Mouse (Mus musculus): ENCODE measurements around the gene Pitpnm3. TPM values are rescaled to one million over a fixed set of nuclear protein-coding genes. Genes with fewer than 3 reads are reported as not detected.
A peak's percentile ranks its signal among the peaks of the same experiment; 100 is the strongest.

Gene Pitpnm3
- polyA plus RNA-seq, 2 experiments, result 0.40 to 1.0 TPM

DNA sequence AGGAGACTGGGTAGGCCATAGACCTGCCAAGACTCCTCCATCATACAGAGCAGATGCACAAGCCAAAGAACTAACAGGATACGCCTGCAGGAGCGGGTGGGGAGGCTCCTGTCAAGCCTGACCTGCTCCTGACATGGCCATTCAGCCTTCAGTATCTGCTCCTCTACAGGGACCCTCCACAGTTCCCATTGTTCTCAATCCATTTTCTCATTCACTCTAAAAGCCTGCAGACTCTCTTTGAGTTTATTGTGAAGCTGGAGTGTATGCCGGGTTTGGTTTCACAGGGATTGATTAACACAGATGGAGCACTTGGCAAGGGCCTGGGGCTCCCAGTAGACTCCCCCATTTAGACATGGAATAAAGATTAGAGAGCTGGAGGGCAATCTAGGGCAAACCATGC lies 12.3 kb upstream of the Pitpnm3 start:
- no peak overlapping the region for H3K9ac ChIP-seq (ENCODE audit: low read depth, low read length, severe bottlenecking)
- no peak for TF ChIP-seq POLR2A (IDR thresholded peaks at IDR 0.05; ENCODE audit: borderline replicate concordance, extremely low read depth, insufficient read depth, insufficient read length)
- no peak overlapping the region for H3K4me2 ChIP-seq (replicated peaks; ENCODE audit: low read depth, low read length, severe bottlenecking)
- no peaks in the 10 kb centered on the region for H3K27me3 ChIP-seq (ENCODE audit: control insufficient read depth, insufficient read depth, low read length)
- WGBS, result 58% methylated on average over 3 of the region's 3 CpGs
- no peak overlapping the region for H3K4me3 ChIP-seq (replicated peaks; ENCODE audit: low read length)
- no peak for ATAC-seq (ENCODE audit: low FRiP score, low read depth)
- H3K36me3 ChIP-seq (ENCODE audit: control insufficient read depth, insufficient read depth, low read length), result no peaks in the 10 kb centered on the region
- no peak for DNase-seq (ENCODE audit: low spot score)
- no peak overlapping the region for H3K27ac ChIP-seq (replicated peaks; ENCODE audit: low read depth, low read length)
- H3K9me3 ChIP-seq (ENCODE audit: control insufficient read depth, low read length), result no peaks in the 10 kb centered on the region
- H3K4me1 ChIP-seq (ENCODE audit: control insufficient read depth, insufficient read depth, low read length), result no peaks in the 10 kb centered on the region

DNA sequence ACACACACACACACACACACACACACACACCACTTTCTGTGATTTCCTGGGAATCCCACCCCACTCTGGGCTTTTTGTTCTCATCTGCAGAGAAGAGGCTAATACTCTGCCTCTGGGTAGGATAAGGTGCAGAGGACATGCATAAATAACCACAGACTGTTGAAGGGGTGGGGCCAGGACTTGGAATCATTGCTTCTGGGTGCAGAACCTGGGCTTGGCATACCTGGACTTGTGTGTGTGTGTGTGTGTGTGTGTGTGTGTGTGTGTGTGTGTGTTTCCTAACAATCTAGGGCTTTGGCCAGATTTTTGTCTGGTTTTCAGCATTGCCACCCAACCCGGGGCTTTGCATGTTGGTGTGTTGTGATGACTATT lies 10.3 kb upstream of the Pitpnm3 start:
- DNase-seq (ENCODE audit: low spot score) (no peak), ATAC-seq (ENCODE audit: low FRiP score, low read depth) (no peak)
- H3K4me3 ChIP-seq (replicated peaks; ENCODE audit: low read length), result no peak overlapping the region
- no peak for TF ChIP-seq POLR2A (IDR thresholded peaks at IDR 0.05; ENCODE audit: borderline replicate concordance, extremely low read depth, insufficient read depth, insufficient read length)
- no peak overlapping the region for H3K4me2 ChIP-seq (replicated peaks; ENCODE audit: low read depth, low read length, severe bottlenecking)
- WGBS, result 77% methylated on average over 1 of the region's 1 CpGs
- no peaks in the 10 kb centered on the region for H3K27me3 ChIP-seq (ENCODE audit: control insufficient read depth, insufficient read depth, low read length)
- H3K36me3 ChIP-seq (ENCODE audit: control insufficient read depth, insufficient read depth, low read length), result no peaks in the 10 kb centered on the region
- H3K9me3 ChIP-seq (ENCODE audit: control insufficient read depth, low read length), result no peaks in the 10 kb centered on the region
- no peaks in the 10 kb centered on the region for H3K4me1 ChIP-seq (ENCODE audit: control insufficient read depth, insufficient read depth, low read length)
- no peak overlapping the region for H3K27ac ChIP-seq (replicated peaks; ENCODE audit: low read depth, low read length)
- H3K9ac ChIP-seq (ENCODE audit: low read depth, low read length, severe bottlenecking), result no peak overlapping the region

DNA sequence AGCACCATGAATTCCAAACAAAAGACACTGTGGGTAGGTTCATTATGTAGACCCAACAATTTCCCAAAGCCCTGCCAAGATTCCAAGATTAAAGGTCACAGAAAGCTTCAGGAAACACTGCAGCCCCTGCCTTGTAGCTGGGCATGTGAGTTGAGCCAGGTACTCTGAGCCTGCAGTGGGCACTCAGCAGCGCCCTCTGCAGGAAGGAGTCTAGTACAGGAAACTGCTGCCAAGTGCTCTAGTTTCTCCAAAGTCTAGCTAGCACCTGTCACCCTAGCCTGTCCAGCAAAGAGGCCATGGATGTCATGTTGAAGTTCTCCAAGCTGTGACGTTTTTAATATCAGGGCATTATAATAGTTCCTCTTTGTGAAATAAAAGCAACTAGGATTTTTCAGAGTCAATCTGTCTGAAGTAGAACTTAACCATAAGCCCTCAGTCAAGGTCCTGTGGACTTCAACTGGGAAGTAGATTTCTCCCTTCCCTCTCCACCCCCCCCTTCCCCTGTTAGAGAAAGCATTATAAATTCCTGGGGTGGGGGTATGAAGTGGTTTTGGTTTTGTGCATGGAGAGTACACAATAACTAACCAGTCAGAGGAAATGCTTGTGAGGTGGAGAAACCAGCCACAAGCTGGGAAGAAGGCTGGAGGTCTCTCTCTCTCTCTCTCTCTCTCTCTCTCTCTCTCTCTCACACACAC lies 9.8 kb upstream of the Pitpnm3 start:
- H3K27me3 ChIP-seq (ENCODE audit: control insufficient read depth, insufficient read depth, low read length), result no peaks in the 10 kb centered on the region
- 21% methylated on average over 2 of the region's 2 CpGs for WGBS
- H3K4me1 ChIP-seq (ENCODE audit: control insufficient read depth, insufficient read depth, low read length), result no peaks in the 10 kb centered on the region
- no peak overlapping the region for H3K4me3 ChIP-seq (replicated peaks; ENCODE audit: low read length)
- no peak overlapping the region for H3K9ac ChIP-seq (ENCODE audit: low read depth, low read length, severe bottlenecking)
- H3K36me3 ChIP-seq (ENCODE audit: control insufficient read depth, insufficient read depth, low read length), result no peaks in the 10 kb centered on the region
- no peak overlapping the region for H3K27ac ChIP-seq (replicated peaks; ENCODE audit: low read depth, low read length)
- DNase-seq (ENCODE audit: low spot score) (no peak), ATAC-seq (ENCODE audit: low FRiP score, low read depth) (no peak)
- no peak overlapping the region for H3K4me2 ChIP-seq (replicated peaks; ENCODE audit: low read depth, low read length, severe bottlenecking)
- no peaks in the 10 kb centered on the region for H3K9me3 ChIP-seq (ENCODE audit: control insufficient read depth, low read length)
- TF ChIP-seq POLR2A (IDR thresholded peaks at IDR 0.05; ENCODE audit: borderline replicate concordance, extremely low read depth, insufficient read depth, insufficient read length), result no peak

DNA sequence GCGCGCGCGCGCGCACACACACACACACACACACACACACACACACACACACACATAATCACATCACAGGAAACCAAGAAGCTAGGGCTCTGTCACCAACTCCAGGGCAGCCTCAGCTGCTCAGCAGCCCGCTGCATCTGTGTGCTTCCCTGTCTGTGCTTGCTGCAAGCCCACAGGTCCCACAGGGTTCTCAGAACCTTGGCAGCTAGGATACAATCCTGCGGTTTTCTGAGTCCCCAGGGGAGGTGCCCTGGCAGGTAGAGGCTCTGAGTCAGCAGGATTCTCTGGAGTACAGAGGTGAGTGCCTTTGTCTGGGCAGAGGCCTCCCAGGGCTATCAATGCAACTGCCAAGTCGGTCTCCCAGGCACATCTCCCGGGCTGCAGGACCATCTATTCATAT lies 7.3 kb upstream of the Pitpnm3 start:
- 0 out of 2 replicates have a peak, but pooled peaks cover 3% of the 10 kb centered on the region for H3K27me3 ChIP-seq (ENCODE audit: control insufficient read depth, insufficient read depth, low read length)
- DNase-seq (ENCODE audit: low spot score), result peak; percentile 38
- H3K4me2 ChIP-seq (replicated peaks; ENCODE audit: low read depth, low read length, severe bottlenecking), result no peak overlapping the region

DNA sequence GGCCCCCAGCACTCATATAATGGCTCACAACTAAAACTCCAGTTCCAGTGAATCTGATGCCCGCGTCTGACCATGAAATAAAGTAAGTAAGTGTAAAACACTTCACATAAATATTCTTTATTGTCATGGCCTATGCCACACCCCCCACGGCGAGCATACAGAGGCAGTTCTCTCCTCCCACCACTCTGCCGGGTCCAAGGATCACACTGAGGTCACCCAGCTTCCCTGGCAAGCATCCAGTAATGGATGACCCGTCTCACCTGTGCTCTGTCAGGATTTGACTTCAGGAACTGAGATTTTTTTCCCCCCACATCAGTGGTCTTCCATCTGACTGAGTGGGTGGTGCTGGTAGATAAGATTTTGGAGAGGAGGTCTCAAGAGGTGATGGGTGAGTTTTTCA lies 4.6 kb upstream of the Pitpnm3 start:
- Histone ChIP-seq H3K27ac (replicated peaks; ENCODE audit: low read depth, low read length) (no peak overlapping the region), H3K9ac (ENCODE audit: low read depth, low read length, severe bottlenecking) (no peak overlapping the region), H3K9me3 (ENCODE audit: control insufficient read depth, low read length) (no peaks in the 10 kb centered on the region), H3K4me1 (ENCODE audit: control insufficient read depth, insufficient read depth, low read length) (no peaks in the 10 kb centered on the region), H3K36me3 (ENCODE audit: control insufficient read depth, insufficient read depth, low read length) (no peaks in the 10 kb centered on the region), H3K27me3 (ENCODE audit: control insufficient read depth, insufficient read depth, low read length) (peaks cover 28% of the 10 kb centered on the region), H3K4me3 (replicated peaks; ENCODE audit: low read length) (no peak overlapping the region), H3K4me2 (replicated peaks; ENCODE audit: low read depth, low read length, severe bottlenecking) (no peak overlapping the region)
- ATAC-seq (ENCODE audit: low FRiP score, low read depth) (no peak), DNase-seq (ENCODE audit: low spot score) (no peak)
- whole genome bisulfite sequencing, result 50% methylated on average over 6 of the region's 6 CpGs
- no peak for TF ChIP-seq POLR2A (IDR thresholded peaks at IDR 0.05; ENCODE audit: borderline replicate concordance, extremely low read depth, insufficient read depth, insufficient read length)

More for the DNA sequence above, 7.3 kb upstream of the Pitpnm3 start:
- H3K4me1 ChIP-seq (ENCODE audit: control insufficient read depth, insufficient read depth, low read length), result no peaks in the 10 kb centered on the region
- H3K9ac ChIP-seq (ENCODE audit: low read depth, low read length, severe bottlenecking), result no peak overlapping the region
- H3K27ac ChIP-seq (replicated peaks; ENCODE audit: low read depth, low read length), result no peak overlapping the region
- no peaks in the 10 kb centered on the region for H3K36me3 ChIP-seq (ENCODE audit: control insufficient read depth, insufficient read depth, low read length)
- no peaks in the 10 kb centered on the region for H3K9me3 ChIP-seq (ENCODE audit: control insufficient read depth, low read length)
- TF ChIP-seq POLR2A (IDR thresholded peaks at IDR 0.05; ENCODE audit: borderline replicate concordance, extremely low read depth, insufficient read depth, insufficient read length), result no peak
- ATAC-seq (ENCODE audit: low FRiP score, low read depth), result no peak; the same call in 1 of the 2 replicates
- WGBS, result 54% methylated on average over 10 of the region's 10 CpGs
- H3K4me3 ChIP-seq (replicated peaks; ENCODE audit: low read length), result no peak overlapping the region
